Mouse (Mus musculus) heart, postnatal 0 days (tissue): Measurements from ENCODE around the gene Tfcp2l1.

ENCODE experiments used
- CTCF ChIP-seq: IDR thresholded peaks from 2 replicates; pipeline ENCODE4 v1.5.1; 2016; ENCODE audit warnings: antibody characterized with exemption, control low read depth, low read depth
- EP300 ChIP-seq: IDR thresholded peaks from 2 replicates; pipeline ENCODE4 v1.6.1; 2016; ENCODE audit warnings: antibody characterized with exemption, low read depth

GRCm38 (mm10) chr1:118727075-118727474, 99.3 kb downstream of the Tfcp2l1 start:
- TF ChIP-seq CTCF, result no peak
- TF ChIP-seq EP300, result no peak
